Mouse (Mus musculus) layer of hippocampus, adult 2 months (tissue): ENCODE measurements around the gene Capn7. TPM values are rescaled to one million over a fixed set of nuclear protein-coding genes. Genes with fewer than 3 reads are reported as not detected.

Experiments
- DNase-seq, 2 experiments: peaks; one replicate each; pipeline ENCODE4 v3.0.0; 2022; ENCODE audit warnings: low spot score in 2 of 2
- H3K27ac ChIP-seq: fragments of 200-600 bp; 2 replicates; pipeline ENCODE4 v1.8.1; 2022
- H3K4me3 ChIP-seq: fragments of 200-600 bp; 2 replicates; pipeline ENCODE4 v1.8.1; 2022; ENCODE audit warnings: mild to moderate bottlenecking
- CTCF ChIP-seq: fragments of 200-600 bp; conservative IDR thresholded peaks from 2 replicates; pipeline ENCODE4 v1.8.1; 2022; ENCODE audit warnings: antibody characterized with exemption, mild to moderate bottlenecking, moderate library complexity
- total RNA-seq, 2 experiments: library from RNA; stranded (reverse); gene quantifications; 2 replicates each; pipeline ENCODE4 v1.2.3; 2021

Gene Capn7
- total RNA-seq, 2 experiments from 2014 or later = 35.6 to 39.4 TPM

DNA sequence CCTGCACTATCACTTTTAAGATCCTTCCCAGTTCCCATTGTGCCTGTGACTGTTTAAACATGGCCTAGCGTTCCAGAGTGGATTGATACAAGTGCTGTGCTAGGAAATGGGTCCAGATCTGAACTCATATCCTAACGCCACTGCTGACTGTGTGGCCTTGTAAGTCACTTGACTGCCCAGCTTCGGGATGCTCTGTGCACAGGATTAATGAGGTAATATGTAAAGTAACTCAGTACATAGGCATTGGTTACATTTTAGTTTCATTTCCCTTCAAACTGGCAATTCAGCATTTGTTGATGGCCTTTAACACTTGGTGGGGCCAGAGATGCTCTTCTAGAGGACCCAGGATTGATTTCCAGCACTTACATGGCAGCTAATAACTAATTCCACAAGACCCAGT is 39.9 kb downstream of the Capn7 start:
- TF ChIP-seq CTCF = no peak
- DNase-seq = no peak
- no peak overlapping the region for H3K4me3 ChIP-seq
- H3K27ac ChIP-seq = peak overlapping the region; percentile 60; the same call in 1 of the 2 replicates

GRCm38 (mm10) chr14:31382276-31382675 is 45.8 kb downstream of the Capn7 start:
- DNase-seq = no peak
- H3K27ac ChIP-seq = peak overlapping the region; percentile 94
- H3K4me3 ChIP-seq = no peak overlapping the region
- TF ChIP-seq CTCF = no peak

- no peak for TF ChIP-seq CTCF
- DNase-seq = peak; percentile 79 to 84
- Histone ChIP-seq H3K27ac (peak overlapping the region; percentile 94), H3K4me3 (peak overlapping the region; percentile 18; the same call in 1 of the 2 replicates)
These were observed 47.1 kb downstream of the Capn7 start for GRCm38 (mm10) chr14:31383470-31384050.

- TF ChIP-seq CTCF = no peak
- peak overlapping the region; percentile 94 for H3K27ac ChIP-seq
- DNase-seq = peak in 1 of 2 experiments; percentile 48
- H3K4me3 ChIP-seq = no peak overlapping the region; the same call in 1 of the 2 replicates
These were observed 48.2 kb downstream of the Capn7 start for GRCm38 (mm10) chr14:31384366-31385323.

DNA sequence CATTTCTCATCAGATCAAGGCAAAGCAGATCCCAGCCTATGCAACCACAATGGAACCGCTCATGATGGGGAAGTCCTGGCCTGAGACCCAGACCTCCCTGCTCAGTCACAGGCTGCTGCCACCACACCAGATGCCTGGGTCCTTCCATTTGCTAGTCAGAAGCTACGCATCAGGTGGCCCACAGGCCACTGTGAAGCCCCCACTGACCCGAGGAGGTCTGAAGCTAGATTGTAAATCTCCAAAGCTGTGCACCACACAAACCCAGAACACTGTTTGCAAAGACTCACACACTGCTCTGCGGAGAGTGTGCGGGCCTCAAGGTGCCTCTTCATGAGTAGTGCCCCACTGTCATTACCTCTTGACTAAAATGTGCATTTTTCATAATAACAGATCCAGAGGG is 49.0 kb downstream of the Capn7 start:
- TF ChIP-seq CTCF = no peak
- Histone ChIP-seq H3K4me3 (no peak overlapping the region), H3K27ac (peak overlapping the region; percentile 94)
- DNase-seq = no peak

GRCm38 (mm10) chr14:31385977-31386697 is 49.7 kb downstream of the Capn7 start:
- DNase-seq = peak; percentile 63 to 72
- H3K4me3 ChIP-seq = no peak overlapping the region
- peak; percentile 90 for TF ChIP-seq CTCF
- H3K27ac ChIP-seq = peak overlapping the region; percentile 94

GRCm38 (mm10) chr14:31387301-31387981 is 51.0 kb downstream of the Capn7 start:
- no peak overlapping the region; the same call in 1 of the 2 replicates for H3K4me3 ChIP-seq
- no peak for DNase-seq
- H3K27ac ChIP-seq = peak overlapping the region; percentile 94
- TF ChIP-seq CTCF = no peak

GRCm38 (mm10) chr14:31388086-31388872 is 51.8 kb downstream of the Capn7 start:
- no peak overlapping the region for H3K4me3 ChIP-seq
- no peak for TF ChIP-seq CTCF
- peak overlapping the region; percentile 94 for H3K27ac ChIP-seq
- no peak for DNase-seq

- no peak for TF ChIP-seq CTCF
- peak overlapping the region; percentile 94 for H3K27ac ChIP-seq
- no peak for DNase-seq
- H3K4me3 ChIP-seq = no peak overlapping the region
These were observed 53.1 kb downstream of the Capn7 start for GRCm38 (mm10) chr14:31389421-31390147.

- TF ChIP-seq CTCF = no peak
- Histone ChIP-seq H3K27ac (peak overlapping the region; percentile 96), H3K4me3 (no peak overlapping the region)
- DNase-seq = no peak
These were observed 55.9 kb downstream of the Capn7 start for GRCm38 (mm10) chr14:31392300-31392699.

- 0 out of 2 replicates have a peak, but pooled peaks have one; percentile 11 for TF ChIP-seq CTCF
- DNase-seq = peak; percentile 79 to 88
- peak overlapping the region; percentile 96 for H3K27ac ChIP-seq
- no peak overlapping the region for H3K4me3 ChIP-seq
These were observed 56.6 kb downstream of the Capn7 start for GRCm38 (mm10) chr14:31392873-31393545.
